Mouse (Mus musculus) ES-Bruce4 (cell line): ENCODE results near the gene Telo2.

Source experiments
- CTCF ChIP-seq: IDR thresholded peaks from one replicate; pipeline ENCODE4 v1.8.1; 2011; ENCODE audit warnings: low read depth, low read length
- EP300 ChIP-seq: IDR thresholded peaks from 2 replicates; pipeline ENCODE4 v1.6.1; 2011; ENCODE audit warnings: low read depth, low read length; ENCODE audit not compliant: insufficient read depth
- POLR2A ChIP-seq: IDR thresholded peaks from one replicate; pipeline ENCODE4 v1.8.1; 2011; ENCODE audit warnings: low read length; ENCODE audit not compliant: insufficient read depth

GRCm38 (mm10) chr17:25127079-25127478 lies 11.3 kb upstream of the Telo2 start:
- no peak for TF ChIP-seq CTCF
- TF ChIP-seq POLR2A = no peak
- TF ChIP-seq EP300 = no peak
